Mouse (Mus musculus) ZHBTc4 (cell line): ENCODE measurements around the gene Ifi27l2a.

Experiments
- DNase-seq: peaks from one replicate; pipeline ENCODE4 v3.0.0-alpha.2; 2011; ENCODE audit warnings: low read depth, low spot score

Ifi27l2a gene

DNA sequence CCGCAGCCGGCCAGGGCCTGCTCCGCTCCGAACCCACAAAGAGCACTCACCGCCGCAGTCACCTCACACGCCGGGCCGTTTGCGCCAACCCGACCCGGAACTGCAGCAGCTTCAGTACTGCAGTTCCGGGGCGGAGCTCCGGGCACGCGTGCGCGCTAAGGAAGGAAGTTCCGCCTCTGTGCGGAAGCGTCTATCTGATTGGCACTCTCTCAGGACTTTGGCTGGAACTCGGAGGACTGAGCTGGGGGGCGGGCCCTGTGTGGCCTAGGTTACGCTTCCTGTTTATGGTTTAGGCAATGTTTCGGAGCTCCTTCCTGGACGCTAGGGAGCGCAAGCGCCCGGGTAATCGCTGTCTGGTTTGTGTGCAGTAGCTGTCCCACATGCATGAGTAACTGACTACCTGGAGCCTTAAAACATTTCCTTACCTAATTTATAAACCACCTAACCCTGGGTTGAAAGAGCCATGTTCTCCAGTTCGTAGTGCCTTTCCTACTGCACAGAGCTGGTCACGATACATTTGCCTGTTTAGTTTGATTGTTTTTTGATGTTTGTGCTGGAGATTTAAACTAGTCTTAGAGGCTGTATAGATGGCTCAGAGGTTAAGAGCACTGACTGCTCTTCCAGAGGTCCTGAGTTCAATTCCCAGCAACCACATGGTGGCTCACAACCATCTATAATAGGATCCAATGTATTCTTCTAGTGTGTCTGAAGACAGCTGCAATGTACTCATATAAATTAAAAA is 17.6 kb downstream of the Ifi27l2a start, which contains the start of gene Ddx24:
Gene Ddx24, minus strand, starts transcription at position 102 of the 742 bp plus-strand sequence.
- peak; percentile 99 for DNase-seq

DNA sequence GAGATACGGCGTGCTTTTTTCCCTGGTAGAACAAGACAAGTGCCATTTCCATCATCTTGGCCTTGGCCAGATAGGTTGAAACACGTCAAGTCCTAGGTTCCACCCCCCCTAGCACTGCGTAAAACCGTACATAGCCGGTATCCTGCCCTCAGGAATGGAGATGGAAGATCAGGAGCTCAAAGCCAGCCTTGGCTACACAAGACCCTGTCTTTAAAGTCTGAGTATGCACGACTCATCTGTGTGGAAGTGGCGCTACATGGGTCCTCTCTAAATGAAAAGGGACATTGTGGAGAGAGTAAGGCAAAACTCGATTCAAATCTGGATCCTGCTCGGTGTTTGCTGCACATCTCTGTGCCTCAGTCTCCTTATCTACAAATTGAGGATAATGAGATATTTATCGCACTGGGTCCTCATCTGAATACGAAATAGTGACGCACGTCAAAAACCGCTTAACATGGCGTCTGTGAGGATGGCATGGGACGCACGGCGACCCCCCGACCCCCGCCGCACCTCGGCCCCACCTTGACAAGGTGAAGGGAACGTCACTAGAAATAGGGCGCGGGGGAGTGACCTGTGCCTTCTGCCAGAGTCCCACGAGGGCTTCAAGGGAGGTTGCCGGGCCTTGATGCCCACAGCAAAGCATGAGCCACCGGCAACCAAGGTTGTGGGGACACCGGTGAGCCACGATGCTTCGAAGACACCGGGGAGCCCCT is 18.3 kb downstream of the Ifi27l2a start:
- DNase-seq, result no peak

DNA sequence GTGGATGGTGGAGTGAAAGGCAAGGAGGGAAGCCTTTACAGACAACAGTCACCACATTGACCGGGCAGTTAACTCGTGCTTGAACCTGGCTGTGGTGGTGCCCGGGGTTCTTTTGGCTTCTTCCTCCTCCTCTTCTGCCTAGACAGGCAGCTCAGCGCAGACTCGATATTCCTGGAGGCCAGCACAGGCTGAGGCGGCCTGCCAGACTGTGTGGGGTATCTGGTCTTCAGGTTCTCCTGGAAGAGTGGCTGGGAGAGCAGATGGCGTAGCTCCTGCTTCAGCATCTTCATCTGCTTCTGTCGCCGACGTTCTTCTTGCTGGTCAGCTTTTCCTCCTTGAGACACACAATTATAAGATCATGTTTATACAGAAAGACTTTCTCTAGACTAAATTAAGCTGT is 35.3 kb downstream of the Ifi27l2a start:
- DNase-seq, result no peak

DNA sequence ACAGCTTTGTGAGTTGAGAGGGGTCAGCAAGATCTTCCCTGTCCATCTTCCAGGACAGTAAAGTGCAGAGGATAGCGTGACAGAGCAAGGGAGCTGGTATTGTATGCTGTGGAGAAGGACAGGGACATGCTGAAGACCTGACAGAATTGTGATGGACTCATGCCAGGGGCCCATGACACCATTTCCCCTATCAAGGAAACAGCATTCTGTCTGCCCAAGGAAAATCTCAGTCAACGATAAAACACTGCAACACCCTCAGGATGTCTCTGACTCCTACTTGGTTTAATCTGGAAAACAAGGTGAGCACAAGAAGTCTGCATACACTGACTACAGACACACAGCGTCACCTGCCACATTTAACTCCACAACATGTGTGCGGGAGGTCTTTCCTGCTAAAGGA is 35.8 kb downstream of the Ifi27l2a start, which contains the start of gene 9330161L09Rik:
Gene 9330161L09Rik, minus strand, starts transcription at position 101 of the 400 bp plus-strand sequence.
- no peak for DNase-seq

DNA sequence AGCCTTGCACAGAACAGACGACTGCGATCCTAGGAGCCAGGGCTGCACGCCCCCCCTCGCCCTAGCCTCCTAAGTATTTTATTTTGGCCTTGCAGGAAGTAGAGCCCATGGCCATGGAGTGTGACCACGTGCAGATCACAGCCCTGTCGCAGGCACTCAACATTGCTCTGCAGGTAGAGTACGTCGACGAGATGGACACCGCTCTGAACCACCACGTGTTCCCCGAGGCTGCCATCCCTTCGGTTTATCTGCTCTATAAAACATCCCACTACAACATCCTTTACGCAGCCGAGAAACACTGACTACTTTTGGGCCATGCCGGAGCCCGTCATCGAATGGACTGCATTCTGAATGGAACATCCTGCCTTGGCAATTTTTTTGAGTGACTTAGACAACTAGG is 39.3 kb downstream of the Ifi27l2a start:
- no peak for DNase-seq

DNA sequence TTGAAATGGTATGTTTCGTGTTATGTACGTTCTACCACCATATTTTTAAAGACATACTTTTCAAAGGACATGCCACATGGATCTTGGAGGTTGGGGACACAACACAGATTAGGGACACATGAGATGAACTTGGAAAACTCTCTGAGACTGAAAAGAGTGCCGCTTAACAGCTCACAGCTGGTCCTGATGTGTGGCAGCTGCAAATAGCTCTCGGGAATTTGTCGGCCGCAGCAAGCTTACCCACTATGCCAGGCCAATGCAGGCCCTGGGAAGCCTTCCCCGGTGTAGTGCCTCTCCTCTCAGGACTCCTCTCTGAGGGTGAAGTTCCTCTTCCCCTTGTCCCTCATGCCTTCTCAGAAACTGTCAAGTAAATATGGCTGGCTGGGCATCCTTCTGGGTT is 46.7 kb downstream of the Ifi27l2a start:
- no peak for DNase-seq

DNA sequence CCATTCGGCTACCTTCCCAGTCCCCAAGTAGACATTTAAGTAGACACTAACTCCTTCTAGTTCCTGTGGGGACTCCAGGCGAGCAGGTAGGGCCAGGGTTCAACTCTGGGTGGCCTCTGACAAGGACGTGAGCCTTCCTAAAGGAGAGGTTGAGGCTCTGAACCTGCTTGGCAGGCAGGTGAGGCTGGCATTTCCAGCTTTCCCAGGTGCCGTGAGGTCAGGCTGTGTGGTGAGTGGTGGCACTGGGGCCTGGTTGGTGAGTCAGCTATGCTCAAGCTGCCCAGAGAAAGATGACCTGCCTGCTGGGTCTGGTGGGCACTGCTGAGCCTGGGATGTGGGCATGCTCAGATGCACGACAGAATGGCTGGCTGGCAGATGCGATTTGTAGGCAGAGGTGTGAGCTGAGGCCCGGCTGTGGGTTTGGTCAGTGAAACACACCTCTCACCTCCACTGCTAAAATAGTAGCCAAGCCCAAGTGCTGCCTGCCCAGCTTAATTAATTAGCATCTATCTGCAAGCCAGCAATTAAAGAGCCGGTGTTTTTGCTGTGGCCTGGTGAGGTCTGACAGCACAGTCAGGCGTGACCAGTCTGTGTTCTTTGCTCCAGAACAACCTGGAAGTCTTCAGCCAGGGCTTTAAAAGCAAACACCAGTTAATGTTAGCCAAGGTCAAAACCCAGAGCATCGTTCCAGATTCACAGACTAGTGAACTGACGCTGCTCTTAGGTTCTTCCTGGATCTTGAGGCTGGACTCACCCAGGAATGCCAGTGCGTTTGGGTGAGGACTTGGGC is 47.8 kb downstream of the Ifi27l2a start:
- no peak for DNase-seq

DNA sequence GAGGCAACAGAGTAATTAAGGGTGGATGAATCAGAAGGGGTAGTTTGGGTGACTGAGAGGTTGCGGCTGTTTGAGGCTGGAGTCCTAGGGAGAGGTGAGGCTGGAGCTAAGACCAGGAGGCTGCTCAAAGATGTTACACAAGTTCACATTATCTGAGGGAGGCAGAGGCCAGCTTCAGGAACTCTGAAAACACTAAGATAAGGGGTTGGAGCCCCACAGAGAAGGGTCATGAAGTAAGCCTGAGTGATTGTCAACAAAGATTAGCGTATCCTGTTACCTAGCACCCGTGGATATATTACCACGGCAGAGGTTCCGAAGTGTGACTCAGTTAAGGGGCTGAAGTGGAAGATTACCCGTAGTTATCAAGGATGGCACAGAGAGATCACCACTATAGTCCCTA is 50.0 kb downstream of the Ifi27l2a start:
- no peak for DNase-seq
